Mouse (Mus musculus): ENCODE measurements at regions not wholly inside any gene's neighbourhood (a gene's known extent, or its start where the extent isn't known, plus 50 kb on each side); places are given as distances from the start of the nearest gene placed in this dataset.

- no peak for ATAC-seq (replicated peaks; ENCODE audit: poor library complexity, severe bottlenecking)
Measured at GRCm38 (mm10) chr2:117944325-117944724, 167.4 kb upstream of the Thbs1 start.

GRCm38 (mm10) chr2:117944942-117945341 is 166.7 kb upstream of the Thbs1 start:
- peak; percentile 90 for ATAC-seq (replicated peaks; ENCODE audit: poor library complexity, severe bottlenecking)

GRCm38 (mm10) chr2:117950431-117951336 is 161.0 kb upstream of the Thbs1 start:
- peak; percentile 42; the same call in 1 of the 2 replicates for ATAC-seq (replicated peaks; ENCODE audit: poor library complexity, severe bottlenecking)

- peak; percentile 97 for ATAC-seq (replicated peaks; ENCODE audit: poor library complexity, severe bottlenecking)
Measured at GRCm38 (mm10) chr2:117951337-117951718, 160.3 kb upstream of the Thbs1 start.

- ATAC-seq (replicated peaks; ENCODE audit: poor library complexity, severe bottlenecking): no peak; the same call in 1 of the 2 replicates
Measured at GRCm38 (mm10) chr2:117958737-117959136, 152.9 kb upstream of the Thbs1 start.

- ATAC-seq (replicated peaks; ENCODE audit: poor library complexity, severe bottlenecking): no peak
Measured at GRCm38 (mm10) chr2:117959440-117959839, 152.2 kb upstream of the Thbs1 start.

- ATAC-seq (replicated peaks; ENCODE audit: poor library complexity, severe bottlenecking): peak; percentile 47
Measured at GRCm38 (mm10) chr2:117962531-117962930, 149.1 kb upstream of the Thbs1 start.

- no peak for ATAC-seq (replicated peaks; ENCODE audit: poor library complexity, severe bottlenecking)
Measured at GRCm38 (mm10) chr2:117963526-117963925, 148.2 kb upstream of the Thbs1 start.

- ATAC-seq (replicated peaks; ENCODE audit: poor library complexity, severe bottlenecking): peak; percentile 65
Measured at GRCm38 (mm10) chr2:117965758-117966157, 145.9 kb upstream of the Thbs1 start.

GRCm38 (mm10) chr2:117968731-117969130 is 142.9 kb upstream of the Thbs1 start:
- peak; percentile 88 for ATAC-seq (replicated peaks; ENCODE audit: poor library complexity, severe bottlenecking)

- no peak for ATAC-seq (replicated peaks; ENCODE audit: poor library complexity, severe bottlenecking)
Measured at GRCm38 (mm10) chr2:117970631-117971030, 141.0 kb upstream of the Thbs1 start.

- peak; percentile 100 for ATAC-seq (replicated peaks; ENCODE audit: poor library complexity, severe bottlenecking)
Measured at GRCm38 (mm10) chr2:117977033-117977432, 134.6 kb upstream of the Thbs1 start.

GRCm38 (mm10) chr2:117980856-117981255 is 130.8 kb upstream of the Thbs1 start:
- no peak for ATAC-seq (replicated peaks; ENCODE audit: poor library complexity, severe bottlenecking)

GRCm38 (mm10) chr2:117984569-117984968 is 127.1 kb upstream of the Thbs1 start:
- ATAC-seq (replicated peaks; ENCODE audit: poor library complexity, severe bottlenecking): peak; percentile 78

- no peak for ATAC-seq (replicated peaks; ENCODE audit: poor library complexity, severe bottlenecking)
Measured at GRCm38 (mm10) chr2:117987426-117988215, 124.1 kb upstream of the Thbs1 start.

- no peak for ATAC-seq (replicated peaks; ENCODE audit: poor library complexity, severe bottlenecking)
Measured at GRCm38 (mm10) chr2:117988396-117989173, 123.1 kb upstream of the Thbs1 start.

- peak; percentile 93 for ATAC-seq (replicated peaks; ENCODE audit: poor library complexity, severe bottlenecking)
Measured at GRCm38 (mm10) chr2:117989215-117989614, 122.5 kb upstream of the Thbs1 start.

GRCm38 (mm10) chr2:117996130-117997083 is 115.3 kb upstream of the Thbs1 start:
- peak; percentile 90 for ATAC-seq (replicated peaks; ENCODE audit: poor library complexity, severe bottlenecking)

GRCm38 (mm10) chr2:117999641-118000040 is 112.0 kb upstream of the Thbs1 start:
- no peak for ATAC-seq (replicated peaks; ENCODE audit: poor library complexity, severe bottlenecking)
